Mouse (Mus musculus) megakaryocyte-erythroid progenitor cell, adult 5-6 weeks (primary cell): Measurements from ENCODE around the gene Isoc2a. TPM values are rescaled to one million over a fixed set of nuclear protein-coding genes. Genes with fewer than 3 reads are reported as not detected.
A peak's percentile ranks its signal among the peaks of the same experiment; 100 is the strongest.

ENCODE experiments used
- ATAC-seq: replicated peaks from 2 replicates; pipeline ENCODE4 v1.8.0; 2016; ENCODE audit warnings: mild to moderate bottlenecking, inconsistent platforms; ENCODE audit not compliant: severe bottlenecking, poor library complexity, low FRiP score, low TSS enrichment
- total RNA-seq, 2 experiments: library from RNA; stranded (forward) in 1 of 2; stranded (reverse) in 1 of 2; fragments of 200-1000, 215-1000 nt in 1 of 2; fragments of >200 nt in 1 of 2; fragmentation: Nextera tagmentation in 1 of 2; gene quantifications; 2 replicates each; pipeline ENCODE4 v1.2.3; 2014 to 2017

The Isoc2a gene
- total RNA-seq, 2 experiments from 2014 or later, result 7.9 to 13.2 TPM

DNA sequence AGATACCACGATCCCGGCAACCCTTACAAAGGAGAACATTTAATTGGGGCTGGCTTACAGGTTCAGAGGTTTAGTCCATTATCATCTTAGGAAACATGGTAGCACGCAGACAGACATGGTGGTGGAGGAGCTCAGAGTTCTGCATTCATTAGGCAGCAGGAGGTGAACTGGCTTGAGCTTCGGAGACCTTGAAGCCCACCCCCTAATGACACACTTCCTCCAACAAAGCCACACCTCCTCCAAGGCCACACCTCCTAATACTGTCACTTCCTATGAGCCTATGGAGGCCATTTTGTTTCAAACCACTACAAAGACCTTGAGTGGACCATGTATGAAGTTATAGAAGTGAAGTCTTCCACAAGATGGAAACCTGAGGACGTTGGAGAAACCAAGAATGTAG, 35.3 kb downstream of the Isoc2a start:
- ATAC-seq, result no peak

DNA sequence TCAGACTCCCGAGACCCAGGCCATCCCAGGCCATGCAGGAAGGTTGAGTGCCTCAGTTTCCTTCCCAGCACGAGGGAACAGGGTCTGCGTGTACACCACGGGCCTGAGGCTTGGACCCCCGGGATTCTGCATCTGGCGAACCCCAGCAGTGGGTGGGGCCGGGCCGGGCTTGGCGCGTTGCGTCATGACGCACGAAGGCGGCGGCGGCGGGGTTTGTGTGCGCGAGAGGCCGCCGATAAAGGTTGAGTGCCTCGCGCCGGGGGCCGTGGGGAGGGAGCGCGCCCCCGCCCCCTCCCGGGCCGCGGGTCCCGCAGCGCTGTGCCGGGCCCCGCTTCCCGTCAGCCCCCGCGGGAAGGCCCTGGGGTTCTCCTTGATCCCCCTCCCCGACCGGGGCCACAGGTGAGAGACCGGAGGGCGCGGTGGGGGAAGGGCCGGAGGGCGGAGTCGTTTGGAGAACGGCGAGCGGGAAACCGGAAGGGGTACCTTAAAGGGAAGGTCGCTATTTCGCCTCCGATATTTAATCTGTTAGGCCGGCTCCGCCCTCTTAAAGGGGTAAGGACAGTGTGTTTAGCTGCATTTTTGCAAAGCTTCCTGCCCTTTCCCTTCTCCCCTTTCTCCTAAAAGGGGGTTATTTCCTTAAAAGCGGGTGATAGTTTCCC, 38.2 kb downstream of the Isoc2a start, which contains the start of gene Zfp628:
Gene Zfp628 (plus strand): TSS at position 211 of the 659 bp plus-strand sequence.
- peak; percentile 80 for ATAC-seq

DNA sequence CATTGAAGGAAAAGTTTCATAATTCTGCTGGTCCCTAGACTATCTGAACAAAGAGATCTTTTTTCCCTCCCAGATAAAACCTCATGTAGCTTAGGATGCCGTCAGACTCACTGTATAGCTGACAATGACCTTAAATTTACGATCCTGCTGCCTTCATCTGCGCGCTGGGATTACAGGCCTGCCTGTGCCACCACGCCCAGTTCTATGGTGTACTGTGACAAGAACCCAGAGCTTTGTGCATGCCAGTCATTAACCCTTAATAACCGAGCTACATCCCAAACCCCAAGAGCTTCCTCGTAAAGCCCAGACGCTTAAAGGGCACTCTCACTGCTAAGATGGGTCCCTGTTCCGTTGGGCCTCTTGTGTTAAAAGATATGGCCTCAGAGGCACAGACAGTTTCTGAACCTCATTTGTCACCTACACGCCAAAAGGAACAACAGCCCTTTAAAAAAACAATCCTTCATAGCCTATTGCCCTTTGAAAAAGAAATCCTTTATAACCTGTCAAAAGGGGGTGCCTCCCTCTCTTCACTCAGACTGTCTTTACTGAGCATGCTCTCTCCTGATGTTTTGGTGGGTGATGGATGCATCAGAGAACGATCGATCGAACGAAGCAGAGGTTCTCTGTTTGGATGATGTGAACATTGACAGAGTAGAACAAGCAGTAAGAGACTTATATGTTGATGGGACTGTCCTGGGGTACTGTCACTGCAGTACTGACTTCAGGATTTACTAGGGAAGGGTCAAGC, 38.9 kb downstream of the Isoc2a start:
- peak; percentile 70 for ATAC-seq

GRCm38 (mm10) chr7:4917494-4917893, 40.5 kb downstream of the Isoc2a start:
- no peak for ATAC-seq

- no peak for ATAC-seq
Observed at GRCm38 (mm10) chr7:4918681-4919080, 41.7 kb downstream of the Isoc2a start.

GRCm38 (mm10) chr7:4919096-4919495, 42.1 kb downstream of the Isoc2a start:
- ATAC-seq, result no peak

DNA sequence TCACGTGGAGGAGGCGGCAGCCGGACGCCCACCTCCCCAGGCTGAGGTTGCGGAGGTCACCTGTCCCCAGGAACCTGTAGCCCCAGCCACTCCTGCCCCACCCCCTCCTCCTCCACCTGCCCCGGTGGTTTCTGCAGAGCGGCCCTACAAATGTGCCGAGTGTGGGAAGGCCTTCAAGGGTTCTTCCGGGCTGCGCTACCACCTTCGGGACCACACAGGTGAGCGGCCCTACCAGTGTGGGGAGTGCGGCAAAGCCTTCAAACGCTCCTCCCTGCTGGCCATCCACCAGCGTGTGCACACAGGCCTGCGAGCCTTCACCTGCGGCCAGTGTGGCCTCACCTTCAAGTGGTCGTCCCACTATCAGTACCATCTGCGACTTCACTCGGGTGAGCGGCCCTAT, 43.0 kb downstream of the Isoc2a start:
- ATAC-seq, result no peak

GRCm38 (mm10) chr7:4920496-4920895, 43.5 kb downstream of the Isoc2a start:
- ATAC-seq, result no peak

DNA sequence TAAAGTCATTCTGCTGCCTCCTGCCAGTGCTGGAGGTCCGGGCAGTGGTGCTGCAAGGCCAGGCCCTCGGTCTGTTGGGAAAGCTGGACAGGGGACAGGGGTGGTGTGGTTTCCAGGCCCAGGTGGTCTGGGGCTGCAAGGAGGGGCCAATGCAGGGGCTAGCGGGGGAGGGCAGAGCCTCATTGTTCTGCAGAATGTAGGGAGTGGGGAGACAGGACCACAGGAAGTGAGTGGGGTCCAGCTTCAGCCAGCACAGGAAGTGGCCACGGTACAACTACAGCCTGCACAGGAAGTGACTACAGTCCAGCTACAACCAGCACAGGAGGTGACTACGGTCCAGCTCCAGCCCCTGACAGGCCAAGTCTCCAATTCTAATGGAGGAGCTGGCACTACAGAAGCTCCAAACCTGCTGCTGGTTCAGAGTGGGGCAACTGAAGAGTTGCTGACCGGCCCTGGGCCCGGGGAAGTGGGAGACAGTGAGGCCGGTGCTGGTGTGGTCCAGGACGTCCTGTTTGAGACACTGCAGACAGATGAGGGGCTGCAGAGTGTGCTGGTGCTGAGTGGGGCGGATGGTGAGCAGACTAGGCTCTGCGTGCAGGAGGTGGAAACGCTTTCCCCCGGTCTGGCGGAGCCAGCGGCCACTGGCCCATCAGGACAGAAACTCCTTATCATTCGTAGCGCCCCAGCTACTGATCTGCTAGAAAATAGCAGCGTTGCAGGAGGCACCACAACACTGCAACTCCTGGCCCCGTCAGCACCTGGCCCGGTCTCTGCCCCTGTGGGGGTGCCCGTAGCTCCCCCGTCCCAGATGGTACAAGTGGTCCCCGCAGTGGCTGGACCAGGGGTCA, 44.2 kb downstream of the Isoc2a start:
- no peak for ATAC-seq

DNA sequence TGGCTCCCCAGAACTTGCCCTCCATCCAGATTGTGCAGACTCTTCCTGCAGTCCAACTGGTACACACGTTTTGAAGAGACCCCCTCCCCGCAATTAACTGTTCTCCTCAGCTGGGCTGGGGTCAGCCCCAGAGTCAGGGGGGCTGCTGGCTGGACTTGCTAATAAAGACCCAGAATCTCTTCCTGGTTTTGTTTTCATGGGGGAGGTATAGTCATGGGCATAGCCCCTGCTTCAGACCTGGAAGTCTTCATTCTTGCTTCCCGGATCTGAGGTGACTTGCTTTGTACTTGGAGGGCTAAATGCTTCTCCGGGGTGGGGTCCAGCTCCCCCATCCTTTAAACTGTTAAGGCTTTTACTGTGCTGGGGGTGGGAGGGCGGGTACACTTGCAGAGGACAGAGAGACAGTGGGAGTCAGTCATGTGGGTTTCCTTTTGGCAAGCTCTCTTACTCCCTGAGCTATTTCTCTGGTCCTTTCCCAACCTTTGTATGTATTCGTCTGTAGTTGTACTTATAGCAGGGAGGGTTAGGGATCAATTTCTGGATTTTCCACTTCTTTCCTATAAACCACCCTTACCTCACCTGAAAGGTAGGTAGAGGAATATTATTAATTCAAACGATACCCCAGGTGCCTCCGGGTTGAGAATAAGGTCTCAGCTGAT, 45.0 kb downstream of the Isoc2a start, which contains the start of gene Nat14:
Gene Nat14 (plus strand): TSS at position 205 of the 659 bp plus-strand sequence.
- no peak for ATAC-seq

DNA sequence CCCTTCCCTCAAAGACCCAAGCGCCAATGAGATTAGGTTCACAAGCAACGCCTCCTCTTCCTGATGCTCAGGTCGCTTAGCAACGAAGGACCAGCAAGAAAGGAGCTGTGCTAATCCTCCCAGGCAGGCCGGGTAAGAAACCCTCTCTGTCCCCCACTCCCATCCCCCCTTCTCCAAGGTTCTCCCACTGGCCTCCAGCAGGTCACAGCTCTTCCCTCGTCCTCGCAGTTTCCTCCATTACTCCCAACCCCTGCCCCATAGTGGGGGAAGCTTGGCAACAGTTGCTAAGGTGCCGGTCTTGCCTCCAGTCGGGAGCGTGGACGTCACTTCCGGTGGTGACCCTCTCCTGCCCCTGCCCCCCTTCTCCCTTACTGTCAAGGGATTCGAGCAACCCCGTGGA, 45.6 kb downstream of the Isoc2a start:
- no peak; the same call in 1 of the 2 replicates for ATAC-seq

DNA sequence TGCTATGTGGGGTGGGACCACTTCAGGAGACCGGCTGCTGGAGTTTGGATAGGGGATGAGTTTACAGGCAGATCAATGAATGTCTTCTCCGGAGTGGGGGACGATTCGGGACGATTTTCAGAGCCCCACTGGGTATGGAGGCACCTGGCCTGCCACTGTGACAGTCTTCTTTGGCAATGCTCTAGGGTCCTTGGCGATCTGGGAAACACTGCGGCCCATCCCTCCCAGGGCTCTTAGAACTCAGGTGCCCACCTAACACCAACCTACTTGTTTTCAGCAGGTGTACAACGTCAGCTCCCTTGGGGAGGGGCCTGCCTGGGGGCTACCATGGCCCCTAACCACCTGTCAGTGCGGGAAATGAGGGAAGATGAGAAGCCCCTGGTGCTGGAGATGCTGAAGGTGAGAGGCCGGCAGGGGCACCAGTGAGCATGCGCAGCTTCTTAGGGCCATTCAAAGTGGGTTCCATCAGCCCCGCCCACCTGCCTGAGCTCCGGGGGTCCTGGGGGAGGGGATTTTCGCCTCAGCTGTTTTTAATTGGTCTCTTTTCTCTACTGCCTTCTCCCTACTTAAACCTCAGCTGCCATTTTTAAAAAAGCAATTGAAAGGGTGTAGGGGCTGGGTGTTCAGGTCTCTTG, 46.1 kb downstream of the Isoc2a start:
- no peak for ATAC-seq

DNA sequence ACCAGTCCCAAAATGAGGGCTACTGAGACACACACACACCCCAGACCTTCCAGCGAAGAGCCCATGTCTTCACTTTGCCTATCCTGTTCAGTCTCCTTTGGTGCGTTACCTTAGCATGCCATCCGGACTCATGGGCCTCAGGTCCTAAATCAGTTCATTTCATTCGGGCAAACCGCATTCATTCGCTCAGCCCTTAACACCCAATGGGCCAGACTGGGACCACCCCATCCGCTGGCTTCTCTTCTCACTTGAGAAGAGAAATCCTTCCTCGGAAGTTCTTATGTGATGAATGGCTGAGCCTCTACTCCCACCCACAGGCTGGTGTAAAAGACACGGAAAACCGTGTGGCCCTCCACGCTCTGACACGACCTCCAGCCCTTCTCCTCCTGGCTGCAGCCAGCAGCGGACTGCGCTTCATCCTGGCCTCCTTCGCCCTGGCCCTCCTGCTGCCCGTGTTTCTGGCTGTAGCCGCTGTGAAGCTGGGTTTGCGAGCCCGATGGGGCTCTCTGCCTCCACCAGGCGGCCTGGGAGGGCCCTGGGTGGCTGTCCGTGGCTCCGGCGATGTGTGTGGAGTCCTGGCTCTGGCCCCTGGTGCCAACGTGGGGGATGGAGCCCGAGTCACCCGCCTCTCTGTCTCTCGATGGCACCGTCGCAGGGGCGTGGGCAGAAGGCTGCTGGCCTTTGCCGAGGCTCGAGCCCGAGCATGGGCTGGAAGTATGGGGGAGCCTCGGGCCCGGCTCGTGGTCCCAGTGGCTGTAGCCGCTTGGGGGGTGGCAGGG, 46.8 kb downstream of the Isoc2a start:
- ATAC-seq, result peak; percentile 62

DNA sequence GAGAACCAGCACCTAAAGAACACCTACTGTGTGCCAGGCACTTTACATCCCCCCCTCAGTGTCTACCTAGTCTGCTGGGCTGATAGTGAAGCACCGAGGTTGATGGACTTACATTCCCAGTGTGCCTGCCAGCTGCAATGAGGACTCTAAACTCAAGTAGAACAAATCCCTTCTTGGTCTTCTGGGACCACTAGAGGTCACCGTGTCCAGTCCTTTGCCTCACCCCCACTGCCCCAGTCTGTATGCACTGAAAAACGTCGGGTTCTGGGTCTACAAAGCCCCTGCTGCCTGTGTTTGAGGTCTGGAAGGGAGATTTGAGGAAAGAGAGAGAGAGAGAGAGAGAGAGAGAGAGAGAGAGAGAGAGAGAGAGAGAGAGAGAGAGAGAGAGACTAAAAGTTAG, 47.5 kb downstream of the Isoc2a start:
- no peak for ATAC-seq

GRCm38 (mm10) chr7:4924891-4925301, 47.9 kb downstream of the Isoc2a start:
- ATAC-seq, result no peak

DNA sequence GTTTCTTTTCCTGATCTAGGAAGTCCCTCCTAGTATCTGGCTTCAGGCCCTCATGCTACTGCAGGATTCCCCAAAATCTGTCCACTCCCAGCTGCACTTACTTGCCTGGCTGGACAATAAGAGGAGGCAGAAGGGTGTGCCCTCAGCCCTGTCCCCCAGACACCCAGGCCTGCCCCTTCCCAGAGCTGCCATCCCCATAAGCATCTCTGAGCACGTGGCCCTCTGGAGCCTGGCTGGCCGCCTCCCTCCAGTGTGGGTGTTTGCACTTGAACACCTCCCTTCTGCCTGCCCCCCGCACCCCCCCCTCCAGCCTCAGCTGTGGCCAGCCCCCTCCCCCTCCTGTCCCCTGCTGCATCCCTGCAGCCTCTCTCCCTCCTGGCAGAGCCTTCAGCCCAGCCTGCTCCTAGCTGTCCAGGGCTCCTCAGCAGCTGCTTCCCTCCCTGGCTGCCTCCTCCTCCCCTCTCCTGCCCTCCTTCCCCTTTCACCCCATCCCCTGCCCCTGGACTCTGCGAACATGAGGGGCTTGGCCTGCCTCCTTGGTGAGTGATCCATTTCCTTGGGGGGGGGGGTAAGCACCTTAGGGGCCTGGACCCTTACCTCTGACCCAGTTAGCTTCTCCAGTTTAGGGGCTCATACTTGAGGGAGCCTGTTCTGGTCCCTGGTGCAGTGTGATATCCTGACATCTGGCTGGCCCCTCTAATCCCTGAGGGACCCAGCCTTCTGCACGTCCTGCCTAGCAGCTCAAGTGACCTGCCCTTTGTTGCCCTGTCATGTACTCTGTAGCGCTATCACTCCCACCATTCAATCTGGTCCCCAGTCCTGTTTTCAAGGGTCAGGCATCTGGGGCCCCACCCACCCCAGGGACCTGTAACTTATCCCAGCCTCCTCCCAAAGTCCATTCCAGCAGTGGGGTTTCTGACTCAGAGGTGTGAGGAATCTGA, 48.8 kb downstream of the Isoc2a start, which contains the start of gene Ssc5d:
Gene Ssc5d (plus strand): TSS at position 345 of the 941 bp plus-strand sequence.
- ATAC-seq, result no peak

DNA sequence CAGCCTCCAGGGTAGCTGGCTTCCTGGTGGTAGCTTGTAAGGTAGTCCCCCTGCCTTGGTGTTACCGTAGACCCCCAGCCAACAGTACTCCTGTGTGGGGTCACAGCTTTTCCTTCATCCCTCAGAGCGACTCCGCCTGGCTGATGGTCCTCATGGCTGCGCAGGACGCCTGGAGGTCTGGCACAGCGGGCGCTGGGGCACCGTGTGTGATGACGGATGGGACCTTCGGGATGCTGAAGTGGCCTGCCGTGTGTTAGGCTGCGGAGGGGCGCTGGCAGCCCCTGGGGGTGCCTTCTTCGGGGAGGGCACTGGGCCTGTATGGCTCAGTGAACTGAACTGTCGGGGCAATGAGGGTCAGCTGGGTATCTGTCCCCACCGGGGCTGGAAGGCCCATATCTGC, 49.9 kb downstream of the Isoc2a start:
- no peak for ATAC-seq
